Mouse (Mus musculus): Measurements from ENCODE around the gene Cdk6. TPM values are rescaled to one million over a fixed set of nuclear protein-coding genes. Genes with fewer than 3 reads are reported as not detected.

Gene Cdk6
- polyA plus RNA-seq, 1 experiment, result 31.0 TPM

GRCm38 (mm10) chr5:3500298-3500697 is 159.0 kb downstream of the Cdk6 start:
- H3K4me1 ChIP-seq (ENCODE audit: control insufficient read depth, insufficient read depth, low read length), result peaks cover 12% of the 10 kb centered on the region
- 51% methylated on average over 5 of the region's 5 CpGs for WGBS
- no peak for TF ChIP-seq POLR2A (IDR thresholded peaks at IDR 0.05; ENCODE audit: borderline replicate concordance, control insufficient read depth, low read depth, low read length)
- no peak for TF ChIP-seq CTCF (IDR thresholded peaks at IDR 0.05; ENCODE audit: control insufficient read depth, insufficient read depth, low read length)
- no peak overlapping the region for H3K27ac ChIP-seq (ENCODE audit: control insufficient read depth, insufficient read depth, low read depth, low read length, poor library complexity)
- H3K4me3 ChIP-seq (replicated peaks; ENCODE audit: control insufficient read depth, low read depth, low read length), result no peak overlapping the region

GRCm38 (mm10) chr5:3500957-3501563 is 159.8 kb downstream of the Cdk6 start:
- no peak for TF ChIP-seq POLR2A (IDR thresholded peaks at IDR 0.05; ENCODE audit: borderline replicate concordance, control insufficient read depth, low read depth, low read length)
- no peak for TF ChIP-seq CTCF (IDR thresholded peaks at IDR 0.05; ENCODE audit: control insufficient read depth, insufficient read depth, low read length)
- peak overlapping the region; percentile 58 for H3K27ac ChIP-seq (ENCODE audit: control insufficient read depth, insufficient read depth, low read depth, low read length, poor library complexity)
- peaks cover 12% of the 10 kb centered on the region for H3K4me1 ChIP-seq (ENCODE audit: control insufficient read depth, insufficient read depth, low read length)
- H3K4me3 ChIP-seq (replicated peaks; ENCODE audit: control insufficient read depth, low read depth, low read length), result no peak overlapping the region
- 20% methylated on average over 8 of the region's 8 CpGs for WGBS

GRCm38 (mm10) chr5:3501564-3502001 is 160.3 kb downstream of the Cdk6 start:
- H3K4me1 ChIP-seq (ENCODE audit: control insufficient read depth, insufficient read depth, low read length), result peaks cover 12% of the 10 kb centered on the region
- peak overlapping the region; percentile 58 for H3K27ac ChIP-seq (ENCODE audit: control insufficient read depth, insufficient read depth, low read depth, low read length, poor library complexity)
- TF ChIP-seq POLR2A (IDR thresholded peaks at IDR 0.05; ENCODE audit: borderline replicate concordance, control insufficient read depth, low read depth, low read length) (no peak), CTCF (IDR thresholded peaks at IDR 0.05; ENCODE audit: control insufficient read depth, insufficient read depth, low read length) (no peak)
- WGBS, result 7% methylated on average over 8 of the region's 8 CpGs
- no peak overlapping the region for H3K4me3 ChIP-seq (replicated peaks; ENCODE audit: control insufficient read depth, low read depth, low read length)

GRCm38 (mm10) chr5:3502610-3503350 is 161.5 kb downstream of the Cdk6 start:
- H3K4me1 ChIP-seq (ENCODE audit: control insufficient read depth, insufficient read depth, low read length), result peaks cover 12% of the 10 kb centered on the region
- peak overlapping the region; percentile 60; the same call in 1 of the 2 replicates for H3K27ac ChIP-seq (ENCODE audit: control insufficient read depth, insufficient read depth, low read depth, low read length, poor library complexity)
- TF ChIP-seq POLR2A (IDR thresholded peaks at IDR 0.05; ENCODE audit: borderline replicate concordance, control insufficient read depth, low read depth, low read length) (no peak), CTCF (IDR thresholded peaks at IDR 0.05; ENCODE audit: control insufficient read depth, insufficient read depth, low read length) (no peak)
- WGBS, result 30% methylated on average over 11 of the region's 11 CpGs
- H3K4me3 ChIP-seq (replicated peaks; ENCODE audit: control insufficient read depth, low read depth, low read length), result no peak overlapping the region

- WGBS, result 62% methylated on average over 4 of the region's 4 CpGs
- TF ChIP-seq POLR2A (IDR thresholded peaks at IDR 0.05; ENCODE audit: borderline replicate concordance, control insufficient read depth, low read depth, low read length) (no peak), CTCF (IDR thresholded peaks at IDR 0.05; ENCODE audit: control insufficient read depth, insufficient read depth, low read length) (no peak)
These were observed 162.1 kb downstream of the Cdk6 start for GRCm38 (mm10) chr5:3503373-3503772.

GRCm38 (mm10) chr5:3503836-3504323 is 162.6 kb downstream of the Cdk6 start:
- peaks cover 12% of the 10 kb centered on the region for H3K4me1 ChIP-seq (ENCODE audit: control insufficient read depth, insufficient read depth, low read length)
- 36% methylated on average over 9 of the region's 9 CpGs for WGBS
- no peak for TF ChIP-seq POLR2A (IDR thresholded peaks at IDR 0.05; ENCODE audit: borderline replicate concordance, control insufficient read depth, low read depth, low read length)
- no peak for TF ChIP-seq CTCF (IDR thresholded peaks at IDR 0.05; ENCODE audit: control insufficient read depth, insufficient read depth, low read length)
- H3K27ac ChIP-seq (ENCODE audit: control insufficient read depth, insufficient read depth, low read depth, low read length, poor library complexity), result no peak overlapping the region
- no peak overlapping the region for H3K4me3 ChIP-seq (replicated peaks; ENCODE audit: control insufficient read depth, low read depth, low read length)

More at GRCm38 (mm10) chr5:3503373-3503772, 162.1 kb downstream of the Cdk6 start:
- Histone ChIP-seq H3K4me3 (replicated peaks; ENCODE audit: control insufficient read depth, low read depth, low read length) (no peak overlapping the region), H3K4me1 (ENCODE audit: control insufficient read depth, insufficient read depth, low read length) (peaks cover 12% of the 10 kb centered on the region), H3K27ac (ENCODE audit: control insufficient read depth, insufficient read depth, low read depth, low read length, poor library complexity) (peak overlapping the region; percentile 40; the same call in 1 of the 2 replicates)

GRCm38 (mm10) chr5:3504453-3504852 is 163.2 kb downstream of the Cdk6 start:
- no peak overlapping the region for H3K4me3 ChIP-seq (replicated peaks; ENCODE audit: control insufficient read depth, low read depth, low read length)
- 57% methylated on average over 4 of the region's 4 CpGs for WGBS
- TF ChIP-seq POLR2A (IDR thresholded peaks at IDR 0.05; ENCODE audit: borderline replicate concordance, control insufficient read depth, low read depth, low read length) (no peak), CTCF (IDR thresholded peaks at IDR 0.05; ENCODE audit: control insufficient read depth, insufficient read depth, low read length) (no peak)
- H3K4me1 ChIP-seq (ENCODE audit: control insufficient read depth, insufficient read depth, low read length), result peaks cover 12% of the 10 kb centered on the region
- H3K27ac ChIP-seq (ENCODE audit: control insufficient read depth, insufficient read depth, low read depth, low read length, poor library complexity), result no peak overlapping the region

- Histone ChIP-seq H3K27ac (ENCODE audit: control insufficient read depth, insufficient read depth, low read depth, low read length, poor library complexity) (peak overlapping the region; percentile 39; the same call in 1 of the 2 replicates), H3K4me1 (ENCODE audit: control insufficient read depth, insufficient read depth, low read length) (peaks cover 11% of the 10 kb centered on the region), H3K4me3 (replicated peaks; ENCODE audit: control insufficient read depth, low read depth, low read length) (no peak overlapping the region)
- TF ChIP-seq POLR2A (IDR thresholded peaks at IDR 0.05; ENCODE audit: borderline replicate concordance, control insufficient read depth, low read depth, low read length) (no peak), CTCF (IDR thresholded peaks at IDR 0.05; ENCODE audit: control insufficient read depth, insufficient read depth, low read length) (no peak)
- 10% methylated on average over 2 of the region's 2 CpGs for WGBS
These were observed 164.3 kb downstream of the Cdk6 start for GRCm38 (mm10) chr5:3505553-3505952.

Data from bone marrow, adult 2 months (tissue).